Mouse (Mus musculus): ENCODE measurements around the gene Eif2a. TPM values are rescaled to one million over a fixed set of nuclear protein-coding genes. Genes with fewer than 3 reads are reported as not detected.

Eif2a gene
- 39.2 and 43.0 TPM in 2 replicates for polyA plus RNA-seq (2014; fragmentation: Nextera tagmentation; extraction: Ambion mirVana)

GRCm38 (mm10) chr3:58525652-58526407, at the start of gene Eif2a, which contains the start of gene Serp1:
Eif2a (plus strand) TSS chr3:58525821.
Serp1 (minus strand) TSS chr3:58525892.
- H3K4me3 ChIP-seq (replicated peaks; ENCODE audit: low read length) = peak within 1 kb of the TSS; percentile 91
- H3K4me2 ChIP-seq (replicated peaks) = peak within 1 kb of the TSS; percentile 79
- H3K4me1 ChIP-seq (replicated peaks; ENCODE audit: control insufficient read depth, insufficient read depth, low read length) = peaks cover 17% of the 10 kb centered on the region
- ATAC-seq (ENCODE audit: low FRiP score) (peak; percentile 99), DNase-seq (ENCODE audit: low spot score) (peak; percentile 98)
- H3K9me3 ChIP-seq (ENCODE audit: control insufficient read depth, low read length) = no peaks in the 10 kb centered on the region
- peak within 1 kb of the TSS; percentile 93 for H3K27ac ChIP-seq
- H3K36me3 ChIP-seq (replicated peaks; ENCODE audit: control insufficient read depth, insufficient read depth) = peaks cover 26% of the 10 kb centered on the region
- WGBS = under 1% methylated on average over 57 of the region's 57 CpGs
- H3K27me3 ChIP-seq (ENCODE audit: control insufficient read depth, insufficient read depth, low read length) = no peaks in the 10 kb centered on the region
- peak within 1 kb of the TSS; percentile 95 for H3K9ac ChIP-seq

- Histone ChIP-seq H3K4me3 (replicated peaks; ENCODE audit: low read length) (no peak overlapping the region), H3K9me3 (ENCODE audit: control insufficient read depth, low read length) (no peaks in the 10 kb centered on the region), H3K36me3 (replicated peaks; ENCODE audit: control insufficient read depth, insufficient read depth) (no peaks in the 10 kb centered on the region), H3K4me2 (replicated peaks) (no peak overlapping the region), H3K27ac (no peak overlapping the region), H3K9ac (no peak overlapping the region), H3K27me3 (ENCODE audit: control insufficient read depth, insufficient read depth, low read length) (no peaks in the 10 kb centered on the region), H3K4me1 (replicated peaks; ENCODE audit: control insufficient read depth, insufficient read depth, low read length) (no peaks in the 10 kb centered on the region)
- DNase-seq (ENCODE audit: low spot score) = no peak
- no peak for ATAC-seq (ENCODE audit: low FRiP score)
- 92% methylated on average over 2 of the region's 2 CpGs for WGBS
These were observed 46.7 kb upstream of the Eif2a start for GRCm38 (mm10) chr3:58478755-58479455.

- ATAC-seq (ENCODE audit: low FRiP score) = no peak
- Histone ChIP-seq H3K27ac (no peak overlapping the region), H3K4me1 (replicated peaks; ENCODE audit: control insufficient read depth, insufficient read depth, low read length) (no peaks in the 10 kb centered on the region), H3K27me3 (ENCODE audit: control insufficient read depth, insufficient read depth, low read length) (no peaks in the 10 kb centered on the region), H3K9ac (no peak overlapping the region), H3K4me2 (replicated peaks) (no peak overlapping the region), H3K9me3 (ENCODE audit: control insufficient read depth, low read length) (no peaks in the 10 kb centered on the region), H3K36me3 (replicated peaks; ENCODE audit: control insufficient read depth, insufficient read depth) (no peaks in the 10 kb centered on the region), H3K4me3 (replicated peaks; ENCODE audit: low read length) (no peak overlapping the region)
- DNase-seq (ENCODE audit: low spot score) = no peak
- WGBS = 70% methylated on average over 7 of the region's 7 CpGs
These were observed 39.7 kb upstream of the Eif2a start for GRCm38 (mm10) chr3:58485883-58486282.

- H3K27ac ChIP-seq = no peak overlapping the region
- H3K36me3 ChIP-seq (replicated peaks; ENCODE audit: control insufficient read depth, insufficient read depth) = no peaks in the 10 kb centered on the region
- ATAC-seq (ENCODE audit: low FRiP score) (no peak), DNase-seq (ENCODE audit: low spot score) (no peak)
- H3K9me3 ChIP-seq (ENCODE audit: control insufficient read depth, low read length) = no peaks in the 10 kb centered on the region
- 62% methylated on average over 3 of the region's 3 CpGs for WGBS
- H3K9ac ChIP-seq = no peak overlapping the region
- no peaks in the 10 kb centered on the region for H3K27me3 ChIP-seq (ENCODE audit: control insufficient read depth, insufficient read depth, low read length)
- no peak overlapping the region for H3K4me2 ChIP-seq (replicated peaks)
- H3K4me1 ChIP-seq (replicated peaks; ENCODE audit: control insufficient read depth, insufficient read depth, low read length) = no peaks in the 10 kb centered on the region
- no peak overlapping the region for H3K4me3 ChIP-seq (replicated peaks; ENCODE audit: low read length)
These were observed 38.5 kb upstream of the Eif2a start for GRCm38 (mm10) chr3:58487121-58487520.

GRCm38 (mm10) chr3:58487999-58488775, 37.4 kb upstream of the Eif2a start:
- Histone ChIP-seq H3K4me1 (replicated peaks; ENCODE audit: control insufficient read depth, insufficient read depth, low read length) (no peaks in the 10 kb centered on the region), H3K4me2 (replicated peaks) (no peak overlapping the region), H3K9ac (no peak overlapping the region), H3K36me3 (replicated peaks; ENCODE audit: control insufficient read depth, insufficient read depth) (no peaks in the 10 kb centered on the region), H3K27me3 (ENCODE audit: control insufficient read depth, insufficient read depth, low read length) (no peaks in the 10 kb centered on the region), H3K4me3 (replicated peaks; ENCODE audit: low read length) (no peak overlapping the region), H3K27ac (no peak overlapping the region), H3K9me3 (ENCODE audit: control insufficient read depth, low read length) (no peaks in the 10 kb centered on the region)
- DNase-seq (ENCODE audit: low spot score) = no peak
- WGBS = 76% methylated on average over 8 of the region's 8 CpGs
- ATAC-seq (ENCODE audit: low FRiP score) = no peak

- no peak overlapping the region for H3K4me2 ChIP-seq (replicated peaks)
- H3K4me3 ChIP-seq (replicated peaks; ENCODE audit: low read length) = no peak overlapping the region
- H3K9ac ChIP-seq = no peak overlapping the region
- no peak for ATAC-seq (ENCODE audit: low FRiP score)
- DNase-seq (ENCODE audit: low spot score) = no peak
- no peaks in the 10 kb centered on the region for H3K9me3 ChIP-seq (ENCODE audit: control insufficient read depth, low read length)
- WGBS = 81% methylated on average over 7 of the region's 7 CpGs
- H3K27ac ChIP-seq = no peak overlapping the region
- no peaks in the 10 kb centered on the region for H3K27me3 ChIP-seq (ENCODE audit: control insufficient read depth, insufficient read depth, low read length)
- no peaks in the 10 kb centered on the region for H3K36me3 ChIP-seq (replicated peaks; ENCODE audit: control insufficient read depth, insufficient read depth)
- H3K4me1 ChIP-seq (replicated peaks; ENCODE audit: control insufficient read depth, insufficient read depth, low read length) = no peaks in the 10 kb centered on the region
These were observed 34.8 kb upstream of the Eif2a start for GRCm38 (mm10) chr3:58490787-58491186.

GRCm38 (mm10) chr3:58493621-58494020, 32.0 kb upstream of the Eif2a start:
- Histone ChIP-seq H3K9ac (no peak overlapping the region), H3K36me3 (replicated peaks; ENCODE audit: control insufficient read depth, insufficient read depth) (no peaks in the 10 kb centered on the region), H3K4me2 (replicated peaks) (no peak overlapping the region), H3K4me3 (replicated peaks; ENCODE audit: low read length) (no peak overlapping the region), H3K27ac (no peak overlapping the region), H3K27me3 (ENCODE audit: control insufficient read depth, insufficient read depth, low read length) (no peaks in the 10 kb centered on the region), H3K4me1 (replicated peaks; ENCODE audit: control insufficient read depth, insufficient read depth, low read length) (no peaks in the 10 kb centered on the region), H3K9me3 (ENCODE audit: control insufficient read depth, low read length) (no peaks in the 10 kb centered on the region)
- WGBS = 90% methylated on average over 4 of the region's 4 CpGs
- no peak for ATAC-seq (ENCODE audit: low FRiP score)
- no peak for DNase-seq (ENCODE audit: low spot score)

- Histone ChIP-seq H3K27ac (no peak overlapping the region), H3K4me2 (replicated peaks) (no peak overlapping the region), H3K4me1 (replicated peaks; ENCODE audit: control insufficient read depth, insufficient read depth, low read length) (no peaks in the 10 kb centered on the region), H3K27me3 (ENCODE audit: control insufficient read depth, insufficient read depth, low read length) (no peaks in the 10 kb centered on the region), H3K9ac (no peak overlapping the region), H3K9me3 (ENCODE audit: control insufficient read depth, low read length) (no peaks in the 10 kb centered on the region), H3K4me3 (replicated peaks; ENCODE audit: low read length) (no peak overlapping the region), H3K36me3 (replicated peaks; ENCODE audit: control insufficient read depth, insufficient read depth) (no peaks in the 10 kb centered on the region)
- ATAC-seq (ENCODE audit: low FRiP score) (no peak), DNase-seq (ENCODE audit: low spot score) (no peak)
- WGBS = 74% methylated on average over 2 of the region's 2 CpGs
These were observed 23.7 kb upstream of the Eif2a start for GRCm38 (mm10) chr3:58501961-58502360.

GRCm38 (mm10) chr3:58503720-58504333, 21.8 kb upstream of the Eif2a start:
- H3K4me1 ChIP-seq (replicated peaks; ENCODE audit: control insufficient read depth, insufficient read depth, low read length) = no peaks in the 10 kb centered on the region
- no peak overlapping the region for H3K4me2 ChIP-seq (replicated peaks)
- WGBS = 56% methylated on average over 3 of the region's 3 CpGs
- no peaks in the 10 kb centered on the region for H3K9me3 ChIP-seq (ENCODE audit: control insufficient read depth, low read length)
- no peak overlapping the region for H3K9ac ChIP-seq
- no peak overlapping the region for H3K27ac ChIP-seq
- DNase-seq (ENCODE audit: low spot score) (no peak), ATAC-seq (ENCODE audit: low FRiP score) (no peak)
- H3K4me3 ChIP-seq (replicated peaks; ENCODE audit: low read length) = no peak overlapping the region
- no peaks in the 10 kb centered on the region for H3K27me3 ChIP-seq (ENCODE audit: control insufficient read depth, insufficient read depth, low read length)
- H3K36me3 ChIP-seq (replicated peaks; ENCODE audit: control insufficient read depth, insufficient read depth) = no peaks in the 10 kb centered on the region

All from hindbrain, embryonic 14.5 days (tissue).